Comparison of ENCODE assay signal across 7 mouse cellular contexts in the genomic region with DNA sequence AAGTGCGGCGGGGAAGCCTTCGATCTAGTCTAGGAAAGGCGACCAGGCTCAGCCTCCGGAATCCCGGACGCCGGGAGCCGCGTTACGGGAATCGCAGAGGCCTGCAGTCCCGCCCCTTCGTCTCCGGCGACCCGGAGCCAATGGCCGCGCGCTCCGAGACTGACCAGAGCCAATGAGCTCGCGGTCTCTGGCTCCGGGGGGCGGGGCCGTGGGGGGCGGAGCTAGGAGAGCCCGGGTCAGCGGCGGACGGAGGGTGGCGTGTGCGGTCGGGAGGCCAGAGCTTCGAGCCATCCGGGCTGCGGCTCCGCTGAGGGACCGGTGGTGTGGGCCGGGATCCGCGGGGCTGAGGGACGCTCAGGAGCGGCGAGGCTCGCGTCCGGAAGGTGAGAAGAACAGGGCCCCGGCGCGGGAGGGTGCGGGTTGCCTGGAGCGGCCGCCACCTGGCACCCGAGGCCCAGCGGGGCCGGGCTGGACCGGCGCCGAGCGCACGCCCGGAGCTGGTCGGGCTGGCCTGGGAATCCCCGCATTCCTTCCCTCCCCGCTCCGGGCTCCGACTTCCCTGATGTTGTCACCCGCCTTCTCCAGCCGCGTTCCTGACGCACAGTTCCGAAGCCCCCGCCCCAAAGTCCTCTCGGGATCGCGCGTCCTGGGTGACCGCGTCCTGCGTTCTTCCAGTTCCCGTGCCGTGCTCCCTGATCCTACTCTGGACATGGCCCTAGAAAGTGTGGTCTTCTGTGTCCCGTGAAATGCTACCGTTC. TPM values are rescaled to one million over a fixed set of nuclear protein-coding genes. Genes with fewer than 3 reads are reported as not detected.
A peak's percentile ranks its signal among the peaks of the same experiment; 100 is the strongest.
DNase-seq lines count a peak whose midpoint lies in the region; ATAC-seq lines count a peak whose summit lies in the region.

A gene (plus strand): TSS at position 203 of the 758 bp plus-strand sequence.

- no peaks in the 10 kb centered on the region for H3K36me3 ChIP-seq in intestine, embryonic 15.5 days
- H3K36me3 ChIP-seq in midbrain, embryonic 10.5 days: no peaks in the 10 kb centered on the region

- peak within 1 kb of the TSS; percentile 91 for H3K27ac ChIP-seq in intestine, embryonic 15.5 days
- H3K27ac ChIP-seq in midbrain, embryonic 10.5 days (replicated peaks): peak within 1 kb of the TSS; percentile 93

- H3K4me2 ChIP-seq in intestine, embryonic 15.5 days (replicated peaks): peak within 1 kb of the TSS; percentile 80

- intact Hi-C loops in gastrocnemius, postnatal 36 days (cut with DNase I): no loop called here
- intact Hi-C loops in left cerebral cortex, postnatal 25 days (cut with DNase I): loop anchor here (5.0 kb wide), 1 partner anchor 132 kb away; no protein-coding TSS in a partner anchor

- peak; percentile 100 for ATAC-seq in intestine, embryonic 15.5 days

- peak; percentile 95 to 97 for DNase-seq in adrenal gland, adult 18-20 months (ENCODE audit: low spot score in 2 of 2)
- peak; percentile 98 for DNase-seq in embryo, embryonic 11 days
- DNase-seq in gastrocnemius, postnatal 36 days: peak; percentile 95 to 98
- DNase-seq in left cerebral cortex, postnatal 25 days (ENCODE audit: low spot score in 2 of 2): peak; percentile 93 to 96
- DNase-seq in midbrain, embryonic 10.5 days (ENCODE audit: low spot score): peak; percentile 98
- peak; percentile 93 for DNase-seq in right cerebral cortex, postnatal 4 days

- no peaks in the 10 kb centered on the region for H3K9me3 ChIP-seq in intestine, embryonic 15.5 days
- H3K9me3 ChIP-seq in midbrain, embryonic 10.5 days (replicated peaks): no peaks in the 10 kb centered on the region

- H3K9ac ChIP-seq in intestine, embryonic 15.5 days: peak within 1 kb of the TSS; percentile 90

- no peaks in the 10 kb centered on the region for H3K27me3 ChIP-seq in intestine, embryonic 15.5 days (replicated peaks)
- H3K27me3 ChIP-seq in midbrain, embryonic 10.5 days (ENCODE audit: low read depth, poor library complexity, severe bottlenecking): peaks cover 3% of the 10 kb centered on the region; the same call in 1 of the 2 replicates

- peak within 1 kb of the TSS; percentile 88 for H3K4me3 ChIP-seq in intestine, embryonic 15.5 days (replicated peaks)
- H3K4me3 ChIP-seq in midbrain, embryonic 10.5 days: peak within 1 kb of the TSS; percentile 89

- H3K4me1 ChIP-seq in intestine, embryonic 15.5 days (replicated peaks): peaks cover 9% of the 10 kb centered on the region; the same call in 1 of the 2 replicates
- H3K4me1 ChIP-seq in midbrain, embryonic 10.5 days: peaks cover 21% of the 10 kb centered on the region

- under 1% methylated on average over 84 of the region's 85 CpGs for WGBS in intestine, embryonic 15.5 days
- WGBS in midbrain, embryonic 10.5 days: under 1% methylated on average over 85 of the region's 85 CpGs

RNA-seq across cellular contexts. Expression of the gene that starts here (rescaled TPM):
- 100 to 1,000 TPM; 266 to 319 TPM for total RNA-seq in adrenal gland, adult 18-20 months (2021)
- total RNA-seq in gastrocnemius, postnatal 36 days (2021): 100 to 1,000 TPM; 124 to 163 TPM
- 31.9 and 37.8 TPM in 2 replicates for polyA plus RNA-seq in intestine, embryonic 15.5 days (2015; fragmentation: Nextera tagmentation; extraction: Ambion mirVana)
- 10 to 100 TPM; 85.9 to 91.3 TPM for total RNA-seq in left cerebral cortex, postnatal 25 days (2021)
- polyA plus RNA-seq in midbrain, embryonic 10.5 days (2016; fragmentation: Nextera tagmentation; extraction: Ambion mirVana): 21.6 and 28.4 TPM in 2 replicates

Comparison
In these comparisons a context has a peak if more than half of its experiments do, and no peak if none do; other contexts are left out.
1. Peak in every context shown above with its lines: DNase-seq, ATAC-seq, H3K4me3 ChIP-seq and H3K27ac ChIP-seq.